Mouse (Mus musculus): Measurements from ENCODE around the gene Otx1. TPM values are rescaled to one million over a fixed set of nuclear protein-coding genes. Genes with fewer than 3 reads are reported as not detected.

Otx1 gene
- polyA plus RNA-seq (2014; fragmentation: Illumina TruSeq; extraction: RNeasy Lipid Tissue Mini Kit (QIAGEN cat#74804); ENCODE audit: low read depth, low replicate concordance), result not detected

DNA sequence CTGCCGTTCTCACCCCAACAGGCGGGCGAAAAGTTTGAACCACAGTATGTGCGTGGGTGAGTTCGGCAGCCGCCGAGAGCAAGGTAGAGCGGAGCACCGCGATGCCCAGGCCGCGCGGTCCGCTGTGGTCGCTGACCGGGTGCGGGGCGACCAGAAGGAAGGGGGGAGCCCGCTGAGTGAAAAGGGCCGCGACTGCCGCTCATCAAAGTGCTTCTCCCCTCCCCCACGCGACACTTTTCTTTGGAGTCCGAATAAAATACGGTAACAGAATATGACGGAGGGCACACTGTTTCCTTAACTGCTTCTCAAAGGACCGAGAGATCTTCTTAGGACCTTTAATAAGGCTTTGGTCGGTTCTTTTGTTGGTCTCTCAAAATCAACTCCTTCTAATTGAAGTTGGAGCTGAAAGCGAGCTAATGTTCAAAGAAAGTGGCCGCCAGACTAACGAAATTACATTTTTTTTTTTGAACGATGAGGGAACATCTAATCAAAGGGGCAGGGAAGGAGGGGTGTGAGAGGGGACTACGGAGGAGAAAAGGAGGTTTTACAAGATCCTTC, at the start of gene Otx1:
Gene Otx1, minus strand, starts transcription at position 115 of the 558 bp plus-strand sequence.

Data from adipose tissue, adult 10 weeks (tissue).